Mouse (Mus musculus): ENCODE results near the gene Zdhhc15.
"Not testable (repeated sequence)": the region's sequence is repeated elsewhere in the genome, so short reads cannot be mapped to it uniquely, and the experiment has no call there.

Zdhhc15 gene

DNA sequence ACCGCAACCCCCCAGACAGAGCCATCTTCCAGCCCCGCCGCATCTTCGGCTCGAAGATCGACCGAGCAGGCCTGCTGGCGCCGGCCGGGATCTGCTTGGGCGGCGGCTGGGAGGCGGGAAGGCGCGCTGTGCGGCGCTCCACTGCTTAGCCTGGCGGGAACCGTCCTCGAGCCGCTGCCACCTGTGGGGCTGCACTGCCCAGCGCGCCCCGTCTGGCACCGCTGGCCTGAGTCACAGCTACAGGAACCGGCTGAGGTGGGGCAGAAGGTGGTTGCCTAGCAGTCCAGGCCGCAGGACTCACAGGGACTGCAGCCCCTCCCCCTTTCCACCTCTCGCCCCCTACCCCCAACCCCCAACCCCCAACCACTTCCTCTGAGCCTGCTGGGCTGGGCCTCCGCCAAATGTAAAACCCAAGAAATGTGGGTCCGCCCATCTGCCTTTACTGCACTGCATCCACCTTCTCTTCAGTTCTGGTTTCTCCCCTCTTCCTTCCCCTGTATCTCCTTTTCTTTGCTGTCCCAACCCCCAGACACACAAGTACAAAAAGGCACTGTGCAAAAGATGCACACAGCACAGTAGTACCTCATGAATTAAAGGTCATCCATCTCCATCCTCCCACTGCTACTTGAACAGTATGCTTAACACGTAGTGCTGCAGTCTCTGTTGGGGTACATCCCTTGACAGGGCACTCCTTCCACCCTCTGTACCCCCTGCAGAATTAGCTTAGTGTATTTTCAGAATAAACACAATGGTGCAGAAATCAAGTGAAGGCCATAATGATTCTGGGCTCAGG is at the start of gene Zdhhc15:
TSS of gene Zdhhc15 (minus strand) at position 308 of the 793 bp plus-strand sequence.
- no peak for DNase-seq (ENCODE audit: low spot score)

GRCm38 (mm10) chrX:104707935-104708334 is 37.1 kb upstream of the Zdhhc15 start:
- DNase-seq (ENCODE audit: low spot score), result no peak

GRCm38 (mm10) chrX:104669850-104670756 is 761 bp downstream of the Zdhhc15 start:
- no peak for DNase-seq (ENCODE audit: low spot score)

- DNase-seq (ENCODE audit: low spot score), result no peak
These were observed 13.9 kb downstream of the Zdhhc15 start for GRCm38 (mm10) chrX:104656976-104657375.

DNA sequence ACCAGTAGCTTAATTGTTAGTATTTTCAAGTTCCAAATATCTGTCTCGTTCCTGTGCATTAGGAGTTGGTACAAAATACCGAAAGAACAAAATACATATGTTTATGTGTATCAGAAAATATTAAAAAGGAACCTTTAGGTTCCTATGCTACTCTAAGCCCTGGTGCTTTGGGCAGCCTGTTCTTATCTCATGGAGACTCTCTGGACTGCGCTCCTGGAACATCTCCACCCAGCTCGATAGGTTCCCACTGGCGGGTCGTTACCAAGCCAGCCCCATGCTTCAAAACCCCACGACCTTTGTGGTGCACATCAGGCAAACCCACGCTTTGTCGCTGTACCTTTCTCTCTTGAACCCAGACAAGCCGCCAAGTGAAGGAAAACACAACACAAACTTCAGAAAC is 58.3 kb downstream of the Zdhhc15 start:
- DNase-seq (ENCODE audit: low spot score), result no peak

DNA sequence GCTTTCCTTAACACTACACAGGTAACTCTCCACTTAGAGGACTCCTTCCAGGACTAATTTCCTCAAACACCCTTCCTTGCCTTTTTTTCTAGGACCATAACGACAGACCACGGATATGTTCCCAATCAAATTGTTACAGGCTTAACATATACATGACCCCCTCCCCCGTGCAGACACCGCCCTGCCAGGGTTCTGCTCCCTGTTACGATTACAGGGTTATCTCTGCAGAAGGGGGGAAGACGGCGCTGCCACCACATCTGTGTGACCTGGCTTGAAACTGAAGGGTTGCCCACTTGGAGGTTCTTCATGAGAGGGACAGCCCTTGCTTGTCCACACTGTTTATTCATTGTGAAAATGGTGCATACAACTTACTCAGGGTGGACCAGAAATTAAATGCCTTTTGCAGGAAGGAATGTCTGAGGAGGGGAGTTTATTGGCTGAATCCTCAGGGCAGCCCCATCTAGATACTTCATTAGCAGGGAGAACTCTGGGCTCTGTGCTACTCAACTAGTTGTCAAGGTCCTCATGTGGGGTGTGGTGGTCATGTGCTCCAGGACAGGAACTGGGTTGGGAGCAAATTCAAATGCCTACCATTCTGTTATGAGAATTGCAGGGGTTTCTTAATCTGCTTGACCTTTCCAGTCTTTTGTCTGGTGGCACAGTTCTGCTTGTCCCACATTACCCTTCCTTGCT is 67.0 kb downstream of the Zdhhc15 start:
- DNase-seq (ENCODE audit: low spot score), result not testable (repeated sequence)

GRCm38 (mm10) chrX:104602168-104602859 is 68.5 kb downstream of the Zdhhc15 start:
- DNase-seq (ENCODE audit: low spot score), result not testable (repeated sequence)

GRCm38 (mm10) chrX:104573946-104574345 is 96.9 kb downstream of the Zdhhc15 start:
- DNase-seq (ENCODE audit: low spot score), result no peak

GRCm38 (mm10) chrX:104567497-104567896 is 103.4 kb downstream of the Zdhhc15 start:
- no peak for DNase-seq (ENCODE audit: low spot score)

GRCm38 (mm10) chrX:104545283-104545682 is 125.6 kb downstream of the Zdhhc15 start:
- DNase-seq (ENCODE audit: low spot score), result no peak

- no peak for DNase-seq (ENCODE audit: low spot score)
These were observed 126.8 kb downstream of the Zdhhc15 start for GRCm38 (mm10) chrX:104543919-104544595.

- DNase-seq (ENCODE audit: low spot score), result no peak
These were observed 128.2 kb downstream of the Zdhhc15 start for GRCm38 (mm10) chrX:104542635-104543034.

GRCm38 (mm10) chrX:104501765-104502164 is 169.1 kb downstream of the Zdhhc15 start:
- no peak for DNase-seq (ENCODE audit: low spot score)

GRCm38 (mm10) chrX:104489626-104490355 is 181.1 kb downstream of the Zdhhc15 start:
- no peak for DNase-seq (ENCODE audit: low spot score)

- no peak for DNase-seq (ENCODE audit: low spot score)
These were observed 181.9 kb downstream of the Zdhhc15 start for GRCm38 (mm10) chrX:104488870-104489467.

DNA sequence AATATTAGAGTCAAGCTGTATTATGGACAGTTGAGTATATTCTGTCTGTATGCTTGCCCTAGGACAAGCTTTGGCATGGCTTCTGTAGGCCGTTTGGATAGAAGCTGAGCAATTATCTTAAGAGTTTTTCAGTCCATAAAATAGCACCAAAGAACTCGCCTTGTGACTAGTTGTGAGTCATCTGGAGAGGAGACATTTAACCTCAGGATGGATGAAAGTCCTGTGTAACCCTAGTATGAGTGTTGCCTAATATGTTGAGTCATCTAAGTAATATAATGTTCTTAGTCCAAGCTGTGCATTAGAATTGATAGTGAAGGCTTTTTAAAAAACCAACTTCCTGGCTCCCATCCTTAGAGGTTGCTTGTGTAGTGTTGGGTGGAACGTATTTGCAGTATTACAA is 182.8 kb downstream of the Zdhhc15 start:
- no peak for DNase-seq (ENCODE audit: low spot score)
